Mouse (Mus musculus) E14TG2a.4 (cell line): ENCODE measurements around the gene Filip1l.

ENCODE experiments used
- CTCF ChIP-seq: conservative IDR thresholded peaks from 2 replicates; pipeline ENCODE4 v1.5.1; 2014; ENCODE audit warnings: low read length
- NANOG ChIP-seq: IDR thresholded peaks from 2 replicates; pipeline ENCODE4 v1.6.1; 2014; ENCODE audit warnings: borderline replicate concordance, low read length, mixed read lengths
- POU5F1 ChIP-seq: IDR thresholded peaks from 2 replicates; pipeline ENCODE4 v1.6.1; 2014; ENCODE audit warnings: low read length, borderline replicate concordance

- no peak for TF ChIP-seq CTCF
- TF ChIP-seq NANOG: no peak
- TF ChIP-seq POU5F1: no peak
Observed at GRCm38 (mm10) chr16:57437523-57438287, 84.8 kb downstream of the Filip1l start.
